Mouse (Mus musculus) midbrain, postnatal 0 days (tissue): Measurements from ENCODE around the gene Otud7b. TPM values are rescaled to one million over a fixed set of nuclear protein-coding genes. Genes with fewer than 3 reads are reported as not detected.

Source experiments
- ATAC-seq: fragments of 200-750 bp; cut with Nextera tagmentation; 2 replicates; pipeline ENCODE4 v1.8.0; 2017; ENCODE audit warnings: moderate number of reproducible peaks, mild to moderate bottlenecking, moderate TSS enrichment, moderate library complexity; ENCODE audit not compliant: low FRiP score
- DNase-seq: peaks from one replicate; pipeline ENCODE4 v3.0.0-alpha.2; 2015; ENCODE audit warnings: low spot score
- H3K27ac ChIP-seq: fragments of 300-500 bp; sonication (generic); 2 replicates; pipeline ENCODE4 v1.5.1; 2014; ENCODE audit warnings: low read depth, mild to moderate bottlenecking, low read length, mixed read lengths
- H3K27me3 ChIP-seq: fragments of 300-500 bp; sonication (generic); 2 replicates; pipeline ENCODE4 v1.6.1; 2014; ENCODE audit warnings: low read length, control low read depth, mixed read lengths; ENCODE audit not compliant: insufficient read depth
- H3K36me3 ChIP-seq: fragments of 300-500 bp; sonication (generic); 2 replicates; pipeline ENCODE4 v1.6.1; 2014; ENCODE audit warnings: low read length, control low read depth, mixed read lengths; ENCODE audit not compliant: insufficient read depth
- H3K4me1 ChIP-seq: fragments of 300-500 bp; sonication (generic); 2 replicates; pipeline ENCODE4 v1.6.1; 2014; ENCODE audit warnings: mild to moderate bottlenecking, control low read depth, antibody characterized with exemption, low read length, mixed read lengths; ENCODE audit not compliant: insufficient read depth
- H3K4me2 ChIP-seq: fragments of 300-500 bp; sonication (generic); 2 replicates; pipeline ENCODE4 v1.6.1; 2014; ENCODE audit warnings: low read depth, mild to moderate bottlenecking, low read length, mixed read lengths; ENCODE audit not compliant: poor library complexity, severe bottlenecking
- H3K4me3 ChIP-seq: fragments of 300-500 bp; sonication (generic); 2 replicates; pipeline ENCODE4 v1.5.1; 2014; ENCODE audit warnings: low read depth, mild to moderate bottlenecking, low read length, moderate library complexity
- H3K9ac ChIP-seq: fragments of 300-500 bp; sonication (generic); replicated peaks from 2 replicates; pipeline ENCODE4 v1.6.1; 2014; ENCODE audit warnings: mild to moderate bottlenecking, low read length, moderate library complexity, mixed read lengths; ENCODE audit not compliant: poor library complexity, severe bottlenecking
- H3K9me3 ChIP-seq: fragments of 300-500 bp; sonication (generic); 2 replicates; pipeline ENCODE4 v1.6.1; 2016; ENCODE audit warnings: low read length, control low read depth
- CTCF ChIP-seq: IDR thresholded peaks from 2 replicates; pipeline ENCODE4 v1.5.1; 2016; ENCODE audit warnings: antibody characterized with exemption, mild to moderate bottlenecking
- WGBS: fragments of 180-500 bp; shearing (Covaris S2); extraction: QIAGEN DNeasy Blood & Tissue Kit; methylation state at CpG from one replicate; pipeline ENCODE4 v1.1.7; 2014; 5-methylcytosine and 5-hydroxymethylcytosine counted together
- polyA plus RNA-seq: library from polyadenylated mRNA; unstranded; fragments of >200 nt; fragmentation: Nextera tagmentation; extraction: Ambion mirVana; gene quantifications from 2 replicates; pipeline ENCODE4 v1.2.1, GENCODE M21; 2015
- total RNA-seq: library from RNA; depleted of rRNA; stranded (reverse); fragments of >200 nt; gene quantifications from 2 replicates; pipeline ENCODE4 v1.2.3, GENCODE M21; 2014

Gene Otud7b
- total and polyA plus RNA-seq, 2 experiments from 2014 or later, result 7.5 to 14.3 TPM

- Histone ChIP-seq H3K4me3 (no peak overlapping the region), H3K27ac (no peak overlapping the region), H3K9ac (no peak overlapping the region), H3K4me1 (0 out of 2 replicates have a peak, but pooled peaks cover under 1% of the 10 kb centered on the region), H3K4me2 (no peak overlapping the region), H3K9me3 (no peaks in the 10 kb centered on the region), H3K27me3 (no peaks in the 10 kb centered on the region), H3K36me3 (peaks cover 43% of the 10 kb centered on the region)
- 83% methylated on average over 8 of the region's 8 CpGs for WGBS
- no peak for TF ChIP-seq CTCF
- DNase-seq (no peak), ATAC-seq (no peak)
Observed at GRCm38 (mm10) chr3:96155501-96155900, 51.2 kb downstream of the Otud7b start.

GRCm38 (mm10) chr3:96159820-96160219 lies 55.5 kb downstream of the Otud7b start:
- WGBS, result 83% methylated on average over 4 of the region's 4 CpGs
- TF ChIP-seq CTCF, result no peak
- Histone ChIP-seq H3K36me3 (peaks cover 10% of the 10 kb centered on the region), H3K9ac (0 out of 2 replicates have a peak overlapping the region, but pooled peaks have one; percentile 14), H3K27ac (0 out of 2 replicates have a peak overlapping the region, but pooled peaks have one; percentile 71), H3K4me3 (no peak overlapping the region), H3K27me3 (no peaks in the 10 kb centered on the region), H3K9me3 (no peaks in the 10 kb centered on the region), H3K4me2 (no peak overlapping the region), H3K4me1 (0 out of 2 replicates have a peak, but pooled peaks cover 3% of the 10 kb centered on the region)
- no peak for ATAC-seq
- DNase-seq, result no peak

GRCm38 (mm10) chr3:96160222-96160802 lies 56.0 kb downstream of the Otud7b start:
- Histone ChIP-seq H3K9me3 (no peaks in the 10 kb centered on the region), H3K36me3 (peaks cover 6% of the 10 kb centered on the region), H3K27ac (peak overlapping the region; percentile 71), H3K9ac (peak overlapping the region; percentile 67; the same call in 1 of the 2 replicates), H3K4me1 (0 out of 2 replicates have a peak, but pooled peaks cover 3% of the 10 kb centered on the region), H3K4me2 (peak overlapping the region; percentile 85), H3K27me3 (no peaks in the 10 kb centered on the region), H3K4me3 (no peak overlapping the region)
- ATAC-seq (0 out of 2 replicates have a peak, but pooled peaks have one; percentile 6), DNase-seq (peak; percentile 17)
- no peak for TF ChIP-seq CTCF
- 53% methylated on average over 4 of the region's 4 CpGs for WGBS

GRCm38 (mm10) chr3:96160803-96161516 lies 56.6 kb downstream of the Otud7b start:
- DNase-seq, result peak; percentile 74
- ATAC-seq, result peak; percentile 76
- Histone ChIP-seq H3K36me3 (no peaks in the 10 kb centered on the region; the same call in 1 of the 2 replicates), H3K27me3 (no peaks in the 10 kb centered on the region), H3K4me2 (peak overlapping the region; percentile 85), H3K9me3 (no peaks in the 10 kb centered on the region), H3K9ac (peak overlapping the region; percentile 67), H3K4me3 (peak overlapping the region; percentile 46), H3K27ac (peak overlapping the region; percentile 71), H3K4me1 (0 out of 2 replicates have a peak, but pooled peaks cover 3% of the 10 kb centered on the region)
- TF ChIP-seq CTCF, result no peak
- 2% methylated on average over 12 of the region's 12 CpGs for WGBS

GRCm38 (mm10) chr3:96161869-96162840 lies 57.8 kb downstream of the Otud7b start, which contains the start of gene Mtmr11:
TSS of gene Mtmr11 (plus strand) at chr3:96162004.
- 11% methylated on average over 14 of the region's 16 CpGs for whole genome bisulfite sequencing
- peak within 1 kb of the TSS; percentile 85 for H3K4me2 ChIP-seq
- no peaks in the 10 kb centered on the region for H3K27me3 ChIP-seq
- H3K27ac ChIP-seq, result peak within 1 kb of the TSS; percentile 71
- H3K9ac ChIP-seq, result peak within 1 kb of the TSS; percentile 67
- no peaks in the 10 kb centered on the region for H3K9me3 ChIP-seq
- no peaks in the 10 kb centered on the region; the same call in 1 of the 2 replicates for H3K36me3 ChIP-seq
- no peak for TF ChIP-seq CTCF
- ATAC-seq, result peak; percentile 51
- 0 out of 2 replicates have a peak, but pooled peaks cover 3% of the 10 kb centered on the region for H3K4me1 ChIP-seq
- H3K4me3 ChIP-seq, result peak within 1 kb of the TSS; percentile 46
- peak; percentile 62 for DNase-seq
